Mouse (Mus musculus) cerebellum, postnatal 36 days (tissue): ENCODE results near the gene Dusp9.

ENCODE experiments used
- DNase-seq, 2 experiments: peaks; one replicate each; pipeline ENCODE4 v3.0.0; 2021 to 2022; ENCODE audit warnings: mixed read lengths in 2 of 2

Dusp9 gene

GRCm38 (mm10) chrX:73639255-73639675 is at the start of gene Dusp9:
Dusp9 (plus strand) TSS chrX:73639419.
- DNase-seq: no peak

DNA sequence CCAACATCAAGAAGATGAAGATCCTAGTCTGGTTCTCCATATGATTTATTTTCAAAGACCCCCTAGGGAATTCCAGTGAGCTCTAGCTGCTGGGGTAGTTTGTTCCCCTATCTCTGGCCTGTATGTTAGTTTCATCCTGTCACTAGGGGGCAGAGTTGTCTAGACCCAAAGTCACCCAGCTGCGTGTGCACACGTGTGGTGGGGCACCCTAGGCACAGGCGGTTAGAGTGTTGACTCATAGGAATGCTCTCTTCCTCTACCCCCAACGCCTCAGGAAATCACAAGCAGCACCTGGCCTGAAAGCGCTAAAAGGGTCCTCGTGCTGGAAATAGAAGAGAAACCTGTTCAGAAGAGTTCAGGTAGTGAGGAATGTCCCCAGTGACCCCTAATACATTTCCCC is 46.0 kb upstream of the Dusp9 start:
- DNase-seq: no peak

DNA sequence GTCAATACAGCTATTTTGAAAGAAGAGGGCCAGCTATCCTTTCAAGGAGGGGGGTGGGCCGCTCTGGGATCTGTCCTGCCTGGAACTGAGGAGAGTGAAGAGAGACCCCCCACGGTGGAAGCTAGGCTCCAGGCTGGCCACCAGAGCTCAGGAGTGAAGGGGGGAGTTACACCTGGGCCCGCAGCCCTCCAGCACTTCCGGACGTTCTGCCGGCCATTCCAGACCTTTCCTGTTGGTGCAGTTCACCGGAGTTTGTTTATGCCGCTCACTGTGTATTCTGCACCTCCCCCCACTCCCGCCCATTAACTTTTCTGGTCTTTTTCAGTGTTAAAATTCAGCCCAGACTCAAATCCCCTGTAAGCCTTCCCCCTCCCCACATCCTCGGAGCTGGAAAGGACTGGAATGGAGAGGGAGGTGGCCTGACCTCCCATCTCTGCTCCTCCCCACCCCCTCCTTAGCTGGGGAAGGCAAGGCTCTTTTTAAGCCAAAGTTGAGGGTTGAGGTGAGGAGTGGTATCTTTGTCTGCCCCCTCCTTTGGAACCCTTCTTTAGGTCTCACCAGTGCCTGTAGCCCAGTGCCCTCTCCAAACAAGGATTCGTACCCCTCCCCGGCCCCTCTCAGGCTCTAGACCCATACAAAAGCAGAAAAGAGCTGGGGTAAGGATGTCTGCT is 44.6 kb upstream of the Dusp9 start:
- no peak for DNase-seq

DNA sequence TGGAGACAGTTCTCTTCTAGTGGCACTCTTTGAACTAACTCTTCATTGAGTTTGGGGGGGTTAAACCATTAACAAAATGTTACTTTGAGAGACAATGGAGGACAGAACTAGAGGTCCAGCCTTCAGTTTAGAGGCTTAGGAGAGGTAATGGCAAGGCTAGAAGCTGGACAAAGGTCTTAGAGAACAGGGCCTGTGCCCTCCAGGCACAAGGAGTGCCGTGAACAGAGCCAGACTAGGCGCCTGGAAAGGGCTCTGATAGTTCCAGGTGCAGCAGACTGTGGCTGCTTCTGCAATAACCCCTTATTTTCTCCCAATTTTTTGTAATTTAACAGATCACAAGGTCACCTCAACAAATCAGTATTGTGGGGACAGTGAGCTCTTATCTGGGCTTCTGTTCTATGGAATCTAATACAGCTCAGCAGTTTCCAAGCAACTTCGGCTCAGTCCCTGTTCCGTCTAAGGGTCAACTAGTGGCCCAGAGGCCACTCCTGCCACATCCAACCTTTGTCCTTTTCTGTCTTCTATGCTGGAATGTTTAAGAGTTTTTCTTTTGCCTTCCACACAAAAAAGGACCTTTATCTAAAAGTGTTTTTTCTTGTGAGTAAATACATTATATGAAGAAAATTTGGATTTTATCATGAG is 43.8 kb upstream of the Dusp9 start:
- DNase-seq: no peak

GRCm38 (mm10) chrX:73601456-73601855 is 37.8 kb upstream of the Dusp9 start:
- DNase-seq: no peak

DNA sequence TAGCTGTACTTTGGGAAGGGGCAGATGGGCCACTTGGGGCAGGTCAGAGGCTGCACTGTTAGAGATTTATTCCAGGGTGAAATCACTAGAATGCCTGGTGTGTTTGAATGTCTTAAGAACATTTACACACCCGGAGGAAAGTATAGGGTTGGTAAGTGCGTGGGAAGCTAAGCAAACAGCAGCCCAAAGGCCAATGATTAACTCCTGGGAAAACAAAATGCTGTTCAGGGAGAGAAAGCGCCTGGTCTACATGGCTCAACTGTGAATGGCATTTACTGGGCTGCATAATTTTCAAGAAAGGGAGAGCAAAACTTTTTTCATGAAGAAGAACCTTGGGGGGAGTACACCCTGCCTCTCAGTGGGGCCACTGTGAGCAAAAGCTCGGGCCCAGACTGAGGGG is 25.6 kb upstream of the Dusp9 start:
- DNase-seq: no peak

GRCm38 (mm10) chrX:73615876-73616275 is 23.3 kb upstream of the Dusp9 start:
- no peak for DNase-seq

DNA sequence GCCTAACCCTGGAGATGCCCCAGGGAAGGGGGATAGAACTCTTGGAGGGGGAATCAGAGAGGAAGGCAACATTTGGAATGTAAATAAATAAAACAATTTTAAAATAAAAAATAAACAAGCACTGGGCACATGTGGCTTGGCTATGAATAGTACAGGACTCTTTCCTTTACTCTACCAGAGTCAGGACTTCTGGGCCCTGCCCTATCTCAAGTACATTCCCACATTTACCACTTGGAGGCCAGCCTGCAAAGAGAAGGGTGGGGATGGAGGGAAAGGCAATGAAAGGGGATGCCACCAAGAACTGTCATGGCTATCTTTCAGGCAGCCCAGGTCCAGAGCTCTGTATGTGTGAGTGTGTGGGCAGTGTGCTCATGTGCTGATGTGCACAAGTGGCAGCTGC is 19.8 kb upstream of the Dusp9 start:
- DNase-seq: no peak

GRCm38 (mm10) chrX:73619890-73620289 is 19.3 kb upstream of the Dusp9 start:
- no peak for DNase-seq

DNA sequence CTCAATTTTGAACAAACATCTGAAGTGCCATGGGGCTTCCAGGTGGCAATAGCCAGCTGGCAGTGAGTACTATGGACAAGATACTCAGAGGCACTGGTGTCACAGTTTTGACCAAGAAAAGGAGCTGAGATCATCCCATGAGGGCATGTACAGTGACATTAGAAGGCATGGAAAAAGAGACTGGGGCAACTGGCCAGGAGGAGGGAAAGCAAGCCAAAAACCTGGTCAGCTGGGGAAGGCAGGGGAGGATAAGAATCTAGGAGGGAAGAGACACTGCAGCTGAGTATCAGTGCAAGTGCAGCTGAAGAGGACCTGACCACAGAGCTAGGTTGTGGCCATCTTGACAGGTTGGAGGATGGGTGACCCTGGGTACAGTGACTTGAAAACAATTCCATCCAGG is 12.2 kb upstream of the Dusp9 start:
- DNase-seq: peak; percentile 21 to 28

DNA sequence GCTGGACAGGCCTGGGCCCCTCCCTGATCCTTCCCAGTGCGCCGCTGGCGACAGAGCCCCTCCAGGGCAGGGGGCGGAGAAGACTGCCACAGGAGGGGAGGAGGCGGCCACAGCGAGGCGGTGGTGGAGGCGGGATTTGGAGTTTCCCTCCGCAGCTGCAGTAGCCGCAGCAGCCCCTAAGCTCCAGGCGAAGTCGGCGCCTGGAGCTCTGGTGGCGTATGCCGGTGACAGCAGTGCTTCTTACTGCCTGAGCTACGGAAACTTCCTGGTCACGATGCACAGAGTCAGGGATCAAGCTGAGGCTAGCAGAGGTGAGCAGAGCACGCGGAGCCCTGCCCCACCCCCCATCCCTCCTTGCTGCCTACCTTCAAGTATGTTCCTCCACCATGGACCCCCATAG is 3.8 kb upstream of the Dusp9 start:
- no peak for DNase-seq

- DNase-seq: no peak
Observed at GRCm38 (mm10) chrX:73637415-73637814, 1.8 kb upstream of the Dusp9 start.

- DNase-seq: no peak
Observed at GRCm38 (mm10) chrX:73639901-73640469, 766 bp downstream of the Dusp9 start.

DNA sequence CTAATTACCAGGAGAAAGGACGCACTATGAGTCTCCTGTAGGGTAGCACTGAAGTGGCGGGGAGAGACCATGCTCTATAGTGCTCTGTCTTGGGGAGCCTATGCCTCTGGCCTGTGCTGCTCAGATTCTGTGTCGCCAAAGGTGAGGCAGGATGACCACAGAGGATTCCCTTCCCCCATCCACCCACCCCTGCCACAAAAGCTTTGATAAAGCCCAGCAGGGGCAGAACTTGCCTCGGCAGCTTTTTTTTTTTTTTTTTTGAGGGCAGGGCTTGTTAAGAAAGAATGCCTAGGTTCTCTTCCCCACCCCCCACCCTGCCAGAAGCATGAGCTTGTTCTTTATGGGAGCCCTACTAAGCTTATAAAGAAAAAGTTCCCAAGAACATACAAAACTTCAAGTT is 5.9 kb downstream of the Dusp9 start:
- DNase-seq: no peak

DNA sequence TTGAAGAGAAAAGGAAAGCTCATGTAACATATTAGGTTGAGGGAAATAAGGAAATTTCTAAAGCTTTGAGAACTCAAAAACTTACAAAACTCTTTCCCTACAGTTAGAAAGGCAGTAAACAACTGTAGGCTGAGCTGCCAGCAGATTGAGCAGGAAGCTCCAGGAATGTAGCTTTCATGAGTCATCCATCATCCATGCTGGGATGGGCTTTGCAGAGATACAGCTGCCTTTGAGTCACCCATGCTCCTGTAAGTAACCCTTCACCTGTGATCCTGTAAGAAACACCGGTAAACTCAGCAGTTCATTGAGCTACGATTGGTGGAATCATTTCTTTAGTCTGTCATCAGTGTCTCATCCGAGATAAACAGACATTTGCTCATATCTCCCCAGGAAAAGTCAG is 11.7 kb downstream of the Dusp9 start:
- DNase-seq: no peak

DNA sequence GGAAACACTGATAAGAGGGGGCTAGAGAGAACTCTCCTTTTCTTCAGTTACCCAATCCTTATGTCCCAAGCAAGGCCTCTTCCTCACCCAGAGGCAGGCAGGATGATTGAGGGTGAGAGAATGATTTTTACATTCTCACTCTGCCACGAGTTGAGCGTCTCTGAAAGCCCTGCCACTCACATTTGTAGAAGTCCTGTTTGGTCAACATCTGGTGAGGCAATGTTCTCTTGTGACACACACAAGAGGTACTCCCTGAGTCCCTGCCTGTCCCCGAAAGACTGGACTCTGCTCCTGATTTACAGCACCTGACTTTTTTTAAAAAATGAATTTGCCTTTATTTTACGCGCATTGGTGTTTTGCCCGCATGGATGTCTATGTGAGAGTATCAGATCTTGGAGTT is 14.2 kb downstream of the Dusp9 start:
- DNase-seq: no peak

DNA sequence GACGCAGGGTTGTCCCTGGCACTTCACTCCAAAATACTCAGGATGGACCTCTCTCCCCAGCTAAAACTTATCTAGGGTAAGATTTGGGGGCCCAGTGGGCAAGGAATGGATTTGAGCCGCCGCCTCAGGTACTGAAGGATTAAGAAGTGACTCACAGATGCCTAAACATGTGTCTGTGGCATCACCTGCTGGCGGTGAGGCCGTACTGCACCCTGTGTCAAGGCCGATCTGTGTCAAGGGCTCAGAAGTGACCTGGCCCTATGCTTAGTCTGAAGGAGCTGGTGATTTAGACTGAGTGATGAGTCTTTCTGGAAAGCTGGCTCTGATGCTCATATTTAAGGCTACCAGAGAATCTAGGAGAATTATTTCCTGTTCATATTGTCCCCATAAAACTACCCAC is 15.0 kb downstream of the Dusp9 start:
- peak; percentile 69 to 82 for DNase-seq

GRCm38 (mm10) chrX:73655529-73655928 is 16.3 kb downstream of the Dusp9 start:
- DNase-seq: no peak

- no peak for DNase-seq
Observed at GRCm38 (mm10) chrX:73658391-73658790, 19.2 kb downstream of the Dusp9 start.

GRCm38 (mm10) chrX:73658936-73659574 is 19.8 kb downstream of the Dusp9 start:
- DNase-seq: no peak

- peak in 1 of 2 experiments; percentile 32 for DNase-seq
Observed at GRCm38 (mm10) chrX:73659575-73660283, 20.5 kb downstream of the Dusp9 start, which contains the start of gene Pnck. Pnck (minus strand) TSS chrX:73660117.

DNA sequence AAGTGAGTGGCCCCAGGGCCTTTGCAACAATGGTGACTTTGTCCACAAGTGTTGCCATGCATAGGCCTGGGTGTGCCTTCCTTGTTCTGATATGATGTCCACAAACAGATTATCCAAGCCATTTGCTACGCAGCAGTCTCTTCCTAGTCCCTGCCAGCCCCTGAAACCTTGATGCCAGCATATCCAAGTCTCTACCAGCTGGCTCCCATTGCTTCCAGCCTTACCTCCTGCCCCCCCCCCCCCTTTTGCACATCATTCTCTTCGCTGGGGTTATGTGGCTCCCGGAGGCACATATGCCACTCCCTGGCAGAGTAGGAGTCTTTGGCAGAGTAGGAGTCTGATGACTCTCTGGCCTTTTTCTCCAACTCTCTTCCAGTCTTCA is 21.1 kb downstream of the Dusp9 start:
- DNase-seq: no peak

- no peak for DNase-seq
Observed at GRCm38 (mm10) chrX:73663143-73663542, 23.9 kb downstream of the Dusp9 start.
